Mouse (Mus musculus) right cerebral cortex, postnatal 10 days (tissue): ENCODE data around the gene Ptprd.

ENCODE experiments used
- DNase-seq, 2 experiments: peaks; one replicate each; pipeline ENCODE4 v3.0.0; 2021; ENCODE audit warnings: low spot score in 2 of 2

Gene Ptprd

GRCm38 (mm10) chr4:75953349-75954060 is 2258.3 kb downstream of the Ptprd start:
- DNase-seq: no peak

DNA sequence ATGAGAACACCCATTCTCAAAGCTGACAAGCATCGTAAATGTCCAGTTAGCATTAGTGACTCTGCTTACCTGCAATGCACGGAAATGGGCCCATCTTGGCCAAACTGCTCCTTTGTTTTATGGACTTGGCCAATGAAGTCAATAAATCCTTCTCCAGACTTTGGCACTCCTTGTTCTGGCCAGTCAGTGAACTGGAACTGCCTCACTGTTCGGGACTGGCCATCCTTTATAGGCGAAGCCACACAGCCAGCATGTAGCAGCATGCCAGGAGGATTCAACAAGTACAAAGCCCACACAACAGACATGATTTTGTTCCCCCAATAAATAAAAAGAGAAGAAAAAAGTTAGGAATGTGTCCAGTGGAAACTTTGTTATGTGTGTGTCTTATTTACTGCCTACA is 2261.2 kb downstream of the Ptprd start:
- DNase-seq: no peak

DNA sequence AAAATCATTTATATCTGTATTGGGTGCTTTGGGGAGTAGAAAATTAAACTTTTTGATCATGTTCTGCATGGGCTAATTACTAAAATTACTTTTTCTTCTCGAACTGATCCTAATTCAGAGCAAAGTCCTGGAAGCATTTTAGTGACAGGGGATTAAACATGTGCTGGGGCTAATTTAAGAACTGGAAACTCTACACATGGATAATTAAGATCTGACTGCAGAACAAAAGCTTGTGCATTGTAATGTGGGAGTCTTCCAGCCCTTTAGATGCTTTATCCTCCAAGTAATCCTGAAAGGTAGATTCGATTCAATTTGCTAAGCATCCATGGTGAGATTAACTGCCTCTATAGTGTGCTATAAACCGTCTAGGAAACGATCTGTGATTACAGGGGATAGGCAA is 2316.9 kb downstream of the Ptprd start:
- no peak for DNase-seq
